Mouse (Mus musculus) bone marrow macrophage, adult 2 months (primary cell): Measurements from ENCODE around the gene Samd13.

ENCODE experiments used
- CTCF ChIP-seq: IDR thresholded peaks from 2 replicates; pipeline ENCODE4 v1.5.1; 2012; ENCODE audit warnings: low read depth, mild to moderate bottlenecking, low read length, moderate library complexity
- POLR2A ChIP-seq: IDR thresholded peaks from 2 replicates; pipeline ENCODE4 v1.6.1; 2012; ENCODE audit warnings: mild to moderate bottlenecking, low read depth, low read length, borderline replicate concordance

DNA sequence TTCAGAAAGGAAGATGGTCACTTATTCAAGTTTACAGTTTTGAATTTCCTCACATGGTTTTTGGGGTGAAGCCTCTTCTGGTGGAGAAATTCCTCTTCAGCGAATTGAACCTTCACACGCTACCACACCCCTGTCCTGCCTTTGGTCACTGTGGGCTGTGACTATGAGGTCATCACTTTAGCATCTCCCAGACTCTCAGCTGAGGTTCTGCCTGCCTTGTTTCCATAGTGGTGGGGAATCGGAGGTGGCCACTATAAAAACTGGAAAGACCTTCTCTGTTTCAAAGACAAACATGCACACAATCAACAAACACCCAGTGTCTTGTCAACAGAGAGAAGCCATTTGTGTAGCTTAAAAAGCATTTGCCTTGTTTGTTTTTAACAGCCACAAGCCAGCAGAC, 34.2 kb downstream of the Samd13 start, which contains the start of gene 4930503B20Rik:
- TF ChIP-seq POLR2A (no peak), CTCF (no peak)
